Mouse (Mus musculus) erythroblast, embryonic 14.5 days (primary cell): ENCODE data around the gene Tchp. TPM values are rescaled to one million over a fixed set of nuclear protein-coding genes. Genes with fewer than 3 reads are reported as not detected.
A peak's percentile ranks its signal among the peaks of the same experiment; 100 is the strongest.

Source experiments
- H3K27me3 ChIP-seq: 2 replicates; pipeline ENCODE4 v1.6.1; 2012; ENCODE audit warnings: inconsistent platforms; ENCODE audit not compliant: control insufficient read depth
- H3K36me3 ChIP-seq: 2 replicates; pipeline ENCODE4 v1.6.1; 2012; ENCODE audit warnings: mild to moderate bottlenecking, inconsistent platforms; ENCODE audit not compliant: control insufficient read depth
- H3K4me1 ChIP-seq: 2 replicates; pipeline ENCODE4 v1.6.1; 2012; ENCODE audit warnings: inconsistent platforms; ENCODE audit not compliant: control insufficient read depth
- H3K4me3 ChIP-seq: replicated peaks from 2 replicates; pipeline ENCODE3; 2012; ENCODE audit warnings: moderate library complexity, mild to moderate bottlenecking, inconsistent platforms
- H3K9me3 ChIP-seq: 2 replicates; pipeline ENCODE4 v1.6.1; 2012; ENCODE audit warnings: low read length, inconsistent platforms, mixed read lengths; ENCODE audit not compliant: control insufficient read depth
- GATA1 ChIP-seq: IDR thresholded peaks from 2 replicates; pipeline ENCODE4 v1.6.1; 2012; ENCODE audit warnings: low read length, inconsistent platforms, mixed read lengths
- TAL1 ChIP-seq: IDR thresholded peaks from 3 replicates; pipeline ENCODE4 v1.6.1; 2012; ENCODE audit warnings: low read length, inconsistent platforms, mixed read lengths
- polyA plus RNA-seq: library from polyadenylated mRNA; stranded (reverse); fragments of >175 nt; gene quantifications from 2 replicates; pipeline ENCODE4 v1.2.3, GENCODE M21; 2012

The Tchp gene
- polyA plus RNA-seq, 1 experiment = 1.2 TPM

- no peak for TF ChIP-seq TAL1
- TF ChIP-seq GATA1 = no peak
- H3K4me3 ChIP-seq = peak overlapping the region; percentile 7
Measured at GRCm38 (mm10) chr5:114709357-114709756, 1.8 kb downstream of the Tchp start.

GRCm38 (mm10) chr5:114714551-114714950, 7.0 kb downstream of the Tchp start:
- Histone ChIP-seq H3K27me3 (no peaks in the 10 kb centered on the region), H3K9me3 (no peaks in the 10 kb centered on the region), H3K4me3 (no peak overlapping the region), H3K36me3 (peaks cover 93% of the 10 kb centered on the region), H3K4me1 (peaks cover 2% of the 10 kb centered on the region)
- TF ChIP-seq GATA1 = no peak
- TF ChIP-seq TAL1 = no peak

More at GRCm38 (mm10) chr5:114709357-114709756, 1.8 kb downstream of the Tchp start:
- peaks cover 21% of the 10 kb centered on the region for H3K4me1 ChIP-seq
- H3K9me3 ChIP-seq = no peaks in the 10 kb centered on the region
- no peaks in the 10 kb centered on the region for H3K27me3 ChIP-seq
- peaks cover 46% of the 10 kb centered on the region for H3K36me3 ChIP-seq

GRCm38 (mm10) chr5:114717292-114717691, 9.7 kb downstream of the Tchp start:
- Histone ChIP-seq H3K36me3 (peaks cover 96% of the 10 kb centered on the region), H3K4me3 (no peak overlapping the region)

GRCm38 (mm10) chr5:114717937-114718336, 10.4 kb downstream of the Tchp start:
- Histone ChIP-seq H3K9me3 (no peaks in the 10 kb centered on the region), H3K27me3 (no peaks in the 10 kb centered on the region), H3K4me3 (no peak overlapping the region), H3K36me3 (peaks cover 100% of the 10 kb centered on the region), H3K4me1 (no peaks in the 10 kb centered on the region)
- TF ChIP-seq TAL1 (no peak), GATA1 (no peak)

More at GRCm38 (mm10) chr5:114717292-114717691, 9.7 kb downstream of the Tchp start:
- Histone ChIP-seq H3K4me1 (no peaks in the 10 kb centered on the region), H3K27me3 (no peaks in the 10 kb centered on the region), H3K9me3 (no peaks in the 10 kb centered on the region)
- TF ChIP-seq GATA1 = no peak
- no peak for TF ChIP-seq TAL1

DNA sequence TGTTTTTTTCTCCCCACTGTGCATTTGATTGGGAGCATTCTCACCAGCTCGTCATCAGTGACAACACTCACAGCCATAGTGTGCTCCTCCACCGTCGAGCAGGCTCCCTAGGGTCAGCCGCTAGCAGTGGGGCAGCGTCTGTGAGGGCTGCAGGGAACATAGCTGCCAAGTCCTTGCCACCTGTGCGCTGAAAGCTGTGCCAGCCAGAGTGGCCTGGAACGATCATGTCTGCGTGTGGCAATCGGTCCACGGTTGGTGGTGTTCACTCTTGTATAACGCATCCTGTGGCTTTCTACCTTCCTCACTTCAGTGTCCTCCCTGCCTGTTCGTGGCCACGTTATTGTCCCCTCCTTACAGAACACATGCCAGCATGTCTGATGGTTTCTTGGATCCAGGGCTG, 10.9 kb downstream of the Tchp start:
- H3K4me1 ChIP-seq = no peaks in the 10 kb centered on the region
- H3K36me3 ChIP-seq = peaks cover 94% of the 10 kb centered on the region
- H3K4me3 ChIP-seq = no peak overlapping the region
- H3K9me3 ChIP-seq = no peaks in the 10 kb centered on the region
- TF ChIP-seq TAL1 = no peak
- no peak for TF ChIP-seq GATA1
- H3K27me3 ChIP-seq = no peaks in the 10 kb centered on the region

- peaks cover 94% of the 10 kb centered on the region for H3K36me3 ChIP-seq
- H3K9me3 ChIP-seq = peaks cover 5% of the 10 kb centered on the region
- no peak for TF ChIP-seq TAL1
- TF ChIP-seq GATA1 = no peak
- H3K4me1 ChIP-seq = no peaks in the 10 kb centered on the region
- no peak overlapping the region for H3K4me3 ChIP-seq
- no peaks in the 10 kb centered on the region for H3K27me3 ChIP-seq
Measured at GRCm38 (mm10) chr5:114719003-114719927, 11.7 kb downstream of the Tchp start.

DNA sequence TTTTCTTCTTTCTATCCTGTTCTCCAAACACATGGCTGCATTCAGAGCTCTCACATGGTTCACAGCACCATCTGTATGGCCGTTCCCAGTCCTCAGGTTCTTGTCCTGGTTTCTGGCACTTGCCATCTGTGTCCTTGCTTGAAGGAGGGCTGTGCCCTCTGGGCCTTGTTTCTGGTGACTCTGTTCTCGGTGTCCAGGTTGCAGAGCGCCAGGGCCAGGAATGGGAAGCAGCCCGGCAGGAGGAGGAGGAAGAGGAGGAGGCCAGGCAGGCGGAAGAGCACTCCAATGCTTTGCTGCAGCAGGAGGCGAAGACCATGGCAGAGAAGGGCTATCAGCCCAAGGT, 12.3 kb downstream of the Tchp start:
- H3K4me1 ChIP-seq = no peaks in the 10 kb centered on the region
- H3K36me3 ChIP-seq = peaks cover 89% of the 10 kb centered on the region
- no peak overlapping the region for H3K4me3 ChIP-seq
- TF ChIP-seq GATA1 (no peak), TAL1 (no peak)
- H3K27me3 ChIP-seq = no peaks in the 10 kb centered on the region
- H3K9me3 ChIP-seq = peaks cover 6% of the 10 kb centered on the region

DNA sequence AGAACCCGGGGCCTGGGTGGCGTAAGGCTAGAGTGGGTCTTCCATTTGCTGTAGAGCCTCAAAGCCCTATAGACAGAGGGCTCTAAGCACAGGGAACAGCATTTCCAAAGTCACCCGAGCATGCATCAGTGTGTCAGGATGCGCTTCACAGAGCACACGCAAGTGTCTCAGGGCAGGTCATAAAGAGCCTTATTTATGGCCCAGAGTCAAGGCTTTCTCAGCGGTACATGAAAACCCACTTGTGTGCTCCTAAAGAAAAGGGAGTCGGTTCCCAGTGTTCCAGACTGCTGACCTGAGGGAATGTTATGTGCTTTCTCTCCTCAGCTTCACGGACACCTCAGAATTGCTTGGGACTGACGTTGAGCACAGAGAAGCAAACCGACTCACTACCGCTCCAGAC, 13.2 kb downstream of the Tchp start:
- Histone ChIP-seq H3K27me3 (no peaks in the 10 kb centered on the region), H3K4me3 (no peak overlapping the region), H3K36me3 (peaks cover 85% of the 10 kb centered on the region), H3K9me3 (peaks cover 6% of the 10 kb centered on the region), H3K4me1 (no peaks in the 10 kb centered on the region)
- TF ChIP-seq TAL1 (no peak), GATA1 (no peak)

GRCm38 (mm10) chr5:114721969-114722368, 14.4 kb downstream of the Tchp start:
- Histone ChIP-seq H3K4me1 (no peaks in the 10 kb centered on the region), H3K9me3 (peaks cover 6% of the 10 kb centered on the region), H3K36me3 (peaks cover 81% of the 10 kb centered on the region), H3K4me3 (no peak overlapping the region), H3K27me3 (no peaks in the 10 kb centered on the region)
- TF ChIP-seq GATA1 = no peak
- no peak for TF ChIP-seq TAL1

DNA sequence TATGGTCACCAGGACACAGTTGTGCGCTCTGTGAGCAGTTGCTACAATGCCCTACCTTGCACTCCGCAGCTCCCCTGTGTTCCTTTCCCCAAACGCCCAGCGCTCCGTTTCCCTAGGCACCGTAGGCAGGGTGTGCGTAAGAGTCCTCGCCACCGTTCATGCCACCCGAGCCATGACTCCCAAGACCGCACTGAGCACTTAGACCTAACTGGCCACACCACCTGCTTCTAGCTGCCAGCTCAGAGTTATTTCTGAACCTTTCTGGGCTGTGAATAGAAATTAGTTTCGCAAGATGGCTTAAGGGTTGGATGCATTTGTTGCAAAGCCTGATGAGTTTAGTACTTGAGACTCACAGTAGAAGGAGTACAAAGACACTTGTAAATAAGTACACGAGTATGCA, 15.3 kb downstream of the Tchp start:
- no peaks in the 10 kb centered on the region for H3K4me1 ChIP-seq
- H3K9me3 ChIP-seq = peaks cover 6% of the 10 kb centered on the region
- H3K4me3 ChIP-seq = no peak overlapping the region
- TF ChIP-seq GATA1 (no peak), TAL1 (no peak)
- peaks cover 78% of the 10 kb centered on the region for H3K36me3 ChIP-seq
- H3K27me3 ChIP-seq = no peaks in the 10 kb centered on the region
